11 mouse cellular contexts compared by ENCODE assay signal in the genomic region with DNA sequence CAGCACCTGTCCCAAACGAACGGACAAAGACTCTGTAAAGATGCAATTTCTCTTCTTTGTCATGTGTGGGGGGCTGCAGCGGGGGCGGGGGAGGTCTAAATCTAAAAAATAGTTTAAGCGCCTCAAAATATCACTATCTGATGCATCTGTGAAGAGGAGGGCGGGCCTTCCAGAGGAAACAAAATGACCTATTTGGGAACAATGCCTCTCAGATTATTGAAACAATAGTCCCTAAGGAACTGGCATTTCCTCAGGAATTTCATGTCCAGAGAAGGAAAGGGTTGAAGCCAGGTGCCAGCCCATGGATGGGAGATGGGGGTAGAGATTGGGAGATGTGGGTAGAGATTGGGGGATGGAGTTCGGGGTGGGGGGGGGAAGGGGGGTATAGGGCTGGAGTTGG.
"Had no signal": no experiment of that assay in that cellular context is flagged by ENCODE, and none has a peak within 500 bp of the region (broad histone marks: within the 10 kb centered on the region; RNA-seq: fewer than 3 reads in every experiment).

No protein-coding gene starts in this region.

- H3K36me3 ChIP-seq: neural tube, embryonic 15.5 days had no signal

- H3K4me3 ChIP-seq: kidney, embryonic 15.5 days; midbrain, embryonic 10.5 days; myocyte; neural tube, embryonic 15.5 days had no signal

- DNase-seq: left cerebral cortex, postnatal 4 days; lung, postnatal 4 days; midbrain, embryonic 14.5 days; right cerebral cortex, postnatal 4 days; spleen, adult 18-20 months; thymus, adult 18-20 months; thymus, postnatal 14 days had no signal

- H3K9me3 ChIP-seq: kidney, embryonic 15.5 days; midbrain, embryonic 10.5 days; neural tube, embryonic 15.5 days had no signal

- H3K27me3 ChIP-seq: kidney, embryonic 15.5 days; neural tube, embryonic 15.5 days had no signal

- H3K4me1 ChIP-seq: neural tube, embryonic 15.5 days had no signal

- H3K27ac ChIP-seq: kidney, embryonic 15.5 days; midbrain, embryonic 10.5 days; neural tube, embryonic 15.5 days had no signal
